Mouse (Mus musculus) olfactory bulb, adult 2 months (tissue): Measurements from ENCODE around the gene Gm26602.

Source experiments
- CTCF ChIP-seq: fragments of 200-500 bp; IDR thresholded peaks from 2 replicates; pipeline ENCODE4 v1.5.1; 2012; ENCODE audit warnings: low read depth, mild to moderate bottlenecking, low read length, moderate library complexity; ENCODE audit not compliant: insufficient read depth
- POLR2A ChIP-seq: fragments of 200-500 bp; IDR thresholded peaks from 2 replicates; pipeline ENCODE4 v1.6.1; 2012; ENCODE audit warnings: mild to moderate bottlenecking, low read depth, low read length, moderate library complexity; ENCODE audit not compliant: insufficient read depth

DNA sequence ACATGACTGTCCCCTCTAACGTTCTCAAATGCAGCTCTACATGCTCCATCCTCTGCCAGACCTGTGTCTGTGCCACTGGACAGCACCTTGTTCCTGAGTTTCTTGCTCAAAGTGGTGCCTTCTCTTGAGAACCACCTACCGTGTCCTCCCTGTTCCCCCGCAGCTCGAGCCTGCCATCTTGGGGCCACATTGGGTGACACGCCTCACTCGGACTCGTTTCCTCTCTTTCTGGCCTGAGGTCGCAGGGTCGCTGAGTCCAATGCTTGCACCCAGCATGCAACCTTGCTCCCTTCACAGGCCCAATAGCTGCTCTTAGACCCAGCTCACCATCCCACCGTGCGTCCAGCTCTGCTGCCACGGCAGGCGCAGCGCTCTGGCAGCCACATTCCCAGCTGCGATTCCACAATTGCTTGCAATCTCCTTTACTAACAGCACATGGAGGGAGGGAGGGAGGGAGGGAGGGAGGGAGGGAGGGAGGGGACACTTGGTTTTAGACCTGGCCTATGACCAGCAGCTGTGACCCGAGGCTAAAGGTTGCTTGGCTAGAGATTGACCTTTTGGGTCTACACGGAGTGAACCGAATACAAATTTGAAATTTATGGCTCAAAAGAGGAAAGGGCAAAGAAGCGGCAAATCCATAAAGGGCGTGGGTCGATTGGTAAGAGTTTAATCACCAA, 47.6 kb downstream of the Gm26602 start:
- no peak for TF ChIP-seq POLR2A
- TF ChIP-seq CTCF = peak; percentile 65; the same call in 1 of the 2 replicates
